Mouse (Mus musculus): ENCODE measurements around the gene Nedd9.

DNA sequence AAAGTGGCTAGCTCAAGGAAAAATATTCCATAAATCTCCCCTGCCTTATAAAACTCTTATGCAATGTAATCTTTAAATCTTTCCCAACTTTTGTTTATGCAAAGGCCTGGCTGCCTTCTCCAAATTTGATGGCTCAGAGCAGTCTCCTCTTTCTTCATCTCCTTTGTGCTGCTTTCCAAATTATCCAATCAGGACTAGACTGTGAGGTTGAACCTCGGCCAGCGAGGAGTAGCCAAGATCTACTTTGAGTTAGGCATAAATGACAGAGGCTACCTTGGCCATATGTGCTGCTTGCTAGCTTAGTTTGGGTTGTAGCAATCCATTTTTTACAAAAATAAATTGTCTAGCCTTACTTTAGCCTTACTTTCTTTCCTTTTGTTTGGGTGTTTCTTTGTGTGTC lies 95.0 kb downstream of the Nedd9 start:
- TF ChIP-seq CTCF (IDR thresholded peaks at IDR 0.05; ENCODE audit: control insufficient read depth, insufficient read depth, low read length) (no peak), POLR2A (IDR thresholded peaks at IDR 0.05; ENCODE audit: borderline replicate concordance, control insufficient read depth, low read depth, low read length) (no peak)

Data from bone marrow, adult 2 months (tissue).